Mouse (Mus musculus): ENCODE measurements around the gene Gm42417.

- TF ChIP-seq CTCF (IDR thresholded peaks at IDR 0.05; ENCODE audit: low read depth) (no peak), EP300 (IDR thresholded peaks at IDR 0.05; ENCODE audit: low read depth) (no peak)
Measured at GRCm38 (mm10) chr1:36583408-36584116, 44.3 kb upstream of the Gm42417 start.
